Mouse (Mus musculus) MEL (cell line): ENCODE measurements around the gene Fam57b. TPM values are rescaled to one million over a fixed set of nuclear protein-coding genes. Genes with fewer than 3 reads are reported as not detected.

ENCODE experiments used
- DNase-seq: peaks from one replicate; pipeline ENCODE4 v3.0.0; 2011; ENCODE audit warnings: low read depth, low spot score
- H3K27ac ChIP-seq: 2 replicates; pipeline ENCODE4 v1.5.1; 2012; ENCODE audit warnings: low read depth, mild to moderate bottlenecking, control low read depth, low read length, moderate library complexity; ENCODE audit not compliant: control insufficient read depth
- H3K27me3 ChIP-seq, 2 experiments: fragments of 150-350 bp in 1 of 2; sonication (generic) in 1 of 2; 2 replicates each; pipeline ENCODE4 v1.6.1; 2012; ENCODE audit warnings: low read length in 2 of 2, mild to moderate bottlenecking in 2 of 2, improper control_type of control experiment in 1 of 2, moderate library complexity in 1 of 2; ENCODE audit not compliant: insufficient read depth in 2 of 2, control insufficient read depth in 1 of 2
- H3K36me3 ChIP-seq, 2 experiments: 2 replicates each; pipeline ENCODE4 v1.6.1; 2012 to 2014; ENCODE audit warnings: low read length in 2 of 2, improper control_type of control experiment in 1 of 2, inconsistent platforms in 1 of 2, mild to moderate bottlenecking in 1 of 2; ENCODE audit not compliant: insufficient read depth in 2 of 2, control insufficient read depth in 1 of 2
- H3K4me1 ChIP-seq, 2 experiments: fragments of 150-350 bp in 1 of 2; sonication (generic) in 1 of 2; 2 replicates each; pipeline ENCODE4 v1.6.1; 2012; ENCODE audit warnings: low read length in 2 of 2, improper control_type of control experiment in 1 of 2, mild to moderate bottlenecking in 1 of 2; ENCODE audit not compliant: insufficient read depth in 2 of 2, control insufficient read depth in 1 of 2
- H3K4me3 ChIP-seq, 2 experiments: fragments of 150-350 bp in 1 of 2; sonication (generic) in 1 of 2; 2 replicates each; pipeline ENCODE4 v1.5.1; 2012; ENCODE audit warnings: low read depth in 2 of 2, low read length in 2 of 2, mild to moderate bottlenecking in 2 of 2, moderate library complexity in 2 of 2, control low read depth in 1 of 2, improper control_type of control experiment in 1 of 2; ENCODE audit not compliant: control insufficient read depth in 1 of 2, insufficient read depth in 1 of 2
- H3K79me2 ChIP-seq: 2 replicates; pipeline ENCODE4 v1.6.1; 2012; ENCODE audit warnings: mild to moderate bottlenecking, low read length, moderate library complexity; ENCODE audit not compliant: control insufficient read depth, poor library complexity, insufficient read depth
- H3K9ac ChIP-seq: 2 replicates; pipeline ENCODE4 v1.6.1; 2012; ENCODE audit warnings: low read depth, mild to moderate bottlenecking, control low read depth, low read length, moderate library complexity; ENCODE audit not compliant: control insufficient read depth, poor library complexity, severe bottlenecking
- H3K9me3 ChIP-seq: fragments of 150-350 bp; sonication (generic); replicated peaks from 2 replicates; pipeline ENCODE4 v1.6.1; 2012; ENCODE audit warnings: mild to moderate bottlenecking, low read length, improper control_type of control experiment, moderate library complexity; ENCODE audit not compliant: insufficient read depth
- CHD1 ChIP-seq: IDR thresholded peaks from 2 replicates; pipeline ENCODE4 v1.6.1; 2012; ENCODE audit warnings: low read depth, mild to moderate bottlenecking, inconsistent platforms, low read length, improper control_type of control experiment
- E2F4 ChIP-seq: IDR thresholded peaks from 2 replicates; pipeline ENCODE4 v1.6.1; 2011; ENCODE audit warnings: low read depth, low read length, improper control_type of control experiment, borderline replicate concordance
- EP300 ChIP-seq, 2 experiments: IDR thresholded peaks; 2 replicates each; pipeline ENCODE4 v1.6.1; 2011; ENCODE audit warnings: improper control_type of control experiment in 2 of 2, low read length in 2 of 2, low read depth in 1 of 2, mild to moderate bottlenecking in 1 of 2
- HCFC1 ChIP-seq: IDR thresholded peaks from 2 replicates; pipeline ENCODE4 v1.6.1; 2012; ENCODE audit warnings: low read depth, mild to moderate bottlenecking, inconsistent platforms, low read length, improper control_type of control experiment, moderate library complexity
- MYB ChIP-seq: IDR thresholded peaks from 2 replicates; pipeline ENCODE4 v1.6.1; 2011; ENCODE audit warnings: mild to moderate bottlenecking, low read depth, low read length, improper control_type of control experiment
- MYC ChIP-seq: IDR thresholded peaks from 2 replicates; pipeline ENCODE4 v1.6.1; 2011; ENCODE audit warnings: low read depth, mild to moderate bottlenecking, low read length, improper control_type of control experiment, moderate library complexity
- NELFE ChIP-seq: IDR thresholded peaks from 2 replicates; pipeline ENCODE4 v1.6.1; 2011; ENCODE audit warnings: low read depth, low read length, improper control_type of control experiment
- NRF1 ChIP-seq: IDR thresholded peaks from 2 replicates; pipeline ENCODE4 v1.6.1; 2014; ENCODE audit warnings: low read depth, mild to moderate bottlenecking, inconsistent platforms, low read length, improper control_type of control experiment, moderate library complexity; ENCODE audit not compliant: poor library complexity, insufficient read depth, severe bottlenecking
- RAD21 ChIP-seq: IDR thresholded peaks from 2 replicates; pipeline ENCODE4 v1.6.1; 2011; ENCODE audit warnings: mild to moderate bottlenecking, low read depth, low read length, improper control_type of control experiment
- TAL1 ChIP-seq: IDR thresholded peaks from 2 replicates; pipeline ENCODE4 v1.6.1; 2012; ENCODE audit warnings: mild to moderate bottlenecking, inconsistent platforms, low read length, moderate library complexity, mixed read lengths
- TBP ChIP-seq: IDR thresholded peaks from 2 replicates; pipeline ENCODE4 v1.8.0; 2011; ENCODE audit warnings: low read depth, low read length, improper control_type of control experiment
- TCF12 ChIP-seq: IDR thresholded peaks from 2 replicates; pipeline ENCODE4 v1.6.1; 2014; ENCODE audit warnings: low read depth, mild to moderate bottlenecking, inconsistent platforms, low read length, improper control_type of control experiment, moderate library complexity
- UBTF ChIP-seq: IDR thresholded peaks from 2 replicates; pipeline ENCODE4 v1.6.1; 2012; ENCODE audit warnings: low read depth, mild to moderate bottlenecking, inconsistent platforms, low read length, improper control_type of control experiment, moderate library complexity, borderline replicate concordance; ENCODE audit not compliant: insufficient read depth
- USF1 ChIP-seq: IDR thresholded peaks from 2 replicates; pipeline ENCODE4 v1.6.1; 2014; ENCODE audit warnings: low read depth, mild to moderate bottlenecking, inconsistent platforms, low read length, improper control_type of control experiment, moderate library complexity
- ZC3H11A ChIP-seq: IDR thresholded peaks from 2 replicates; pipeline ENCODE4 v1.6.1; 2012; ENCODE audit warnings: low read depth, mild to moderate bottlenecking, inconsistent platforms, low read length, improper control_type of control experiment
- ZMIZ1 ChIP-seq: IDR thresholded peaks from 2 replicates; pipeline ENCODE4 v1.6.1; 2012; ENCODE audit warnings: low read depth, mild to moderate bottlenecking, inconsistent platforms, low read length, improper control_type of control experiment, moderate library complexity
- ZNF384 ChIP-seq: IDR thresholded peaks from 2 replicates; pipeline ENCODE4 v1.6.1; 2012; ENCODE audit warnings: low read depth, mild to moderate bottlenecking, inconsistent platforms, low read length, improper control_type of control experiment
- polyA plus RNA-seq, 2 experiments: library from polyadenylated mRNA; stranded (reverse) in 1 of 2; unstranded in 1 of 2; fragments of >175 nt in 1 of 2; fragments of >200 nt in 1 of 2; gene quantifications; 2 replicates each; pipeline versions ENCODE4 v1.2.1 to v1.2.4; 2012; ENCODE audit warnings: low replicate concordance in 2 of 2, low read depth in 1 of 2; ENCODE audit not compliant: insufficient read length in 2 of 2, insufficient read depth in 1 of 2, missing spikeins in 1 of 2
- total RNA-seq: library from RNA; depleted of rRNA; stranded (reverse); fragments of 300-350 nt; gene quantifications from 2 replicates; pipeline ENCODE4 v1.2.3, GENCODE M21; 2012

Fam57b gene
- total and polyA plus RNA-seq, 3 experiments = 0.50 to 1.7 TPM; not detected in 1

- H3K4me3 ChIP-seq = no peak overlapping the region
- TF ChIP-seq TCF12 = no peak
- no peak for TF ChIP-seq ZC3H11A
- no peaks in the 10 kb centered on the region for H3K27me3 ChIP-seq
- no peak overlapping the region for H3K27ac ChIP-seq
- H3K9me3 ChIP-seq = no peaks in the 10 kb centered on the region
- DNase-seq = no peak
- no peak overlapping the region for H3K9ac ChIP-seq
- peaks cover 2 to 8% of the 10 kb centered on the region in 2 experiments; a peak in 2 of 4 replicates for H3K4me1 ChIP-seq
- no peaks in the 10 kb centered on the region for H3K36me3 ChIP-seq
- H3K79me2 ChIP-seq = no peaks in the 10 kb centered on the region
Observed at GRCm38 (mm10) chr7:126825952-126826351, 28.5 kb downstream of the Fam57b start.

GRCm38 (mm10) chr7:126831539-126831938 is 34.1 kb downstream of the Fam57b start, which contains the start of gene 4930451I11Rik:
4930451I11Rik (minus strand) TSS chr7:126831639.
- H3K9ac ChIP-seq = peak within 1 kb of the TSS; percentile 76
- H3K9me3 ChIP-seq = no peaks in the 10 kb centered on the region
- no peak for DNase-seq
- no peaks in the 10 kb centered on the region for H3K36me3 ChIP-seq
- H3K27ac ChIP-seq = peak within 1 kb of the TSS; percentile 62
- peak within 1 kb of the TSS; percentile 66 to 88 for H3K4me3 ChIP-seq
- 0 out of 4 replicates have a peak, but pooled peaks cover 0 to 4% of the 10 kb centered on the region in 2 experiments for H3K4me1 ChIP-seq
- no peak for TF ChIP-seq EP300 (IDR thresholded peaks at IDR 0.05; ENCODE audit: low read depth in 1 of 2, low read length in 2 of 2)
- TF ChIP-seq ZNF384 = no peak
- TF ChIP-seq USF1 = no peak
- TF ChIP-seq TAL1 = no peak
- no peak for TF ChIP-seq TBP
- no peak for TF ChIP-seq NELFE
- no peak for TF ChIP-seq RAD21
- no peak for TF ChIP-seq HCFC1
- TF ChIP-seq MYC = no peak
- TF ChIP-seq ZMIZ1 = no peak
- no peak for TF ChIP-seq UBTF
- no peak for TF ChIP-seq ZC3H11A
- no peak for TF ChIP-seq MYB
- no peak for TF ChIP-seq E2F4
- no peak for TF ChIP-seq NRF1
- no peak for TF ChIP-seq CHD1
- TF ChIP-seq, all 39 proteins: peak for 0
- Histone ChIP-seq H3K27me3 (no peaks in the 10 kb centered on the region; a peak in 1 of 4 replicates), H3K79me2 (no peaks in the 10 kb centered on the region)
